Mouse (Mus musculus) right cerebral cortex, adult 2 months (tissue): ENCODE data around the gene Figla.

Source experiments
- DNase-seq, 2 experiments: peaks; one replicate each; pipeline ENCODE4 v3.0.0; 2021 to 2022; ENCODE audit warnings: low spot score in 2 of 2

Gene Figla

GRCm38 (mm10) chr6:86069856-86070255 lies 53.9 kb downstream of the Figla start:
- no peak for DNase-seq

GRCm38 (mm10) chr6:86070277-86070676 lies 54.3 kb downstream of the Figla start:
- DNase-seq: no peak
